Mouse (Mus musculus) MN1 (cell line): ENCODE results near the gene Lrrc37a.
"Not testable (repeated sequence)": the region's sequence is repeated elsewhere in the genome, so short reads cannot be mapped to it uniquely, and the experiment has no call there.

Experiments
- DNase-seq: peaks from one replicate; pipeline ENCODE4 v3.0.0-alpha.2; 2016; ENCODE audit warnings: low spot score

Lrrc37a gene

GRCm38 (mm10) chr11:103504497-103504896, at the start of gene Lrrc37a:
Gene Lrrc37a, minus strand, starts transcription at chr11:103504597.
- no peak for DNase-seq

GRCm38 (mm10) chr11:103534973-103535372, 30.6 kb upstream of the Lrrc37a start:
- DNase-seq: not testable (repeated sequence)

- no peak for DNase-seq
Observed at GRCm38 (mm10) chr11:103512111-103512510, 7.7 kb upstream of the Lrrc37a start.

GRCm38 (mm10) chr11:103464443-103464842, 40.0 kb downstream of the Lrrc37a start:
- DNase-seq: no peak

GRCm38 (mm10) chr11:103451105-103451504, 53.3 kb downstream of the Lrrc37a start:
- not testable (repeated sequence) for DNase-seq

GRCm38 (mm10) chr11:103449721-103450120, 54.7 kb downstream of the Lrrc37a start:
- not testable (repeated sequence) for DNase-seq

GRCm38 (mm10) chr11:103443678-103444077, 60.7 kb downstream of the Lrrc37a start:
- no peak for DNase-seq

GRCm38 (mm10) chr11:103436282-103436681, 68.1 kb downstream of the Lrrc37a start:
- no peak for DNase-seq

- DNase-seq: no peak
Observed at GRCm38 (mm10) chr11:103425031-103425430, 79.4 kb downstream of the Lrrc37a start.

- DNase-seq: no peak
Observed at GRCm38 (mm10) chr11:103419667-103420066, 84.7 kb downstream of the Lrrc37a start.

- no peak for DNase-seq
Observed at GRCm38 (mm10) chr11:103419226-103419625, 85.2 kb downstream of the Lrrc37a start.

- DNase-seq: no peak
Observed at GRCm38 (mm10) chr11:103413516-103413915, 90.9 kb downstream of the Lrrc37a start.

- DNase-seq: peak; percentile 76
Observed at GRCm38 (mm10) chr11:103412950-103413423, 91.4 kb downstream of the Lrrc37a start.

- peak; percentile 95 for DNase-seq
Observed at GRCm38 (mm10) chr11:103411981-103412949, 92.1 kb downstream of the Lrrc37a start, which contains the start of gene Plekhm1. Gene Plekhm1, minus strand, starts transcription at chr11:103412687.

- DNase-seq: peak; percentile 36
Observed at GRCm38 (mm10) chr11:103411301-103411700, 93.1 kb downstream of the Lrrc37a start.

- no peak for DNase-seq
Observed at GRCm38 (mm10) chr11:103408880-103409279, 95.5 kb downstream of the Lrrc37a start.

- not testable (repeated sequence) for DNase-seq
Observed at GRCm38 (mm10) chr11:103407136-103407535, 97.3 kb downstream of the Lrrc37a start.

- peak; percentile 20 for DNase-seq
Observed at GRCm38 (mm10) chr11:103406551-103406950, 97.8 kb downstream of the Lrrc37a start.

- DNase-seq: no peak
Observed at GRCm38 (mm10) chr11:103405814-103406213, 98.6 kb downstream of the Lrrc37a start.

GRCm38 (mm10) chr11:103404618-103405017, 99.8 kb downstream of the Lrrc37a start:
- DNase-seq: no peak

GRCm38 (mm10) chr11:103403776-103404175, 100.6 kb downstream of the Lrrc37a start:
- no peak for DNase-seq

GRCm38 (mm10) chr11:103402738-103403137, 101.7 kb downstream of the Lrrc37a start:
- DNase-seq: no peak

- peak; percentile 39 for DNase-seq
Observed at GRCm38 (mm10) chr11:103402198-103402597, 102.2 kb downstream of the Lrrc37a start.
